Mouse (Mus musculus) brain, embryonic 14.5 days (tissue): ENCODE measurements at regions not wholly inside any gene's neighbourhood (a gene's known extent, or its start where the extent isn't known, plus 50 kb on each side); places are given as distances from the start of the nearest gene placed in this dataset.

ENCODE experiments used
- DNase-seq: peaks from one replicate; pipeline ENCODE4 v3.0.0-alpha.2; 2011; ENCODE audit warnings: low read depth
- CTCF ChIP-seq: fragments of 200-500 bp; IDR thresholded peaks from 2 replicates; pipeline ENCODE4 v1.5.1; 2012; ENCODE audit warnings: inconsistent platforms, mild to moderate bottlenecking, moderate library complexity, borderline replicate concordance; ENCODE audit not compliant: insufficient read depth, insufficient read length; ENCODE audit errors: extremely low read depth
- POLR2A ChIP-seq: fragments of 200-500 bp; IDR thresholded peaks from 2 replicates; pipeline ENCODE4 v1.6.1; 2012; ENCODE audit warnings: mild to moderate bottlenecking, inconsistent platforms, borderline replicate concordance; ENCODE audit not compliant: poor library complexity, insufficient read depth, insufficient read length, severe bottlenecking; ENCODE audit errors: extremely low read depth

GRCm38 (mm10) chr5:69954426-69954825, 362.3 kb upstream of the Gnpda2 start:
- peak; percentile 62 for DNase-seq
- no peak for TF ChIP-seq CTCF
- no peak for TF ChIP-seq POLR2A

- no peak for TF ChIP-seq CTCF
- no peak for TF ChIP-seq POLR2A
- peak; percentile 5 for DNase-seq
Measured at GRCm38 (mm10) chr5:69931476-69931875, 339.3 kb upstream of the Gnpda2 start.
